Mouse (Mus musculus): ENCODE data around the gene Ccno.
A peak's percentile ranks its signal among the peaks of the same experiment; 100 is the strongest.

Gene Ccno

DNA sequence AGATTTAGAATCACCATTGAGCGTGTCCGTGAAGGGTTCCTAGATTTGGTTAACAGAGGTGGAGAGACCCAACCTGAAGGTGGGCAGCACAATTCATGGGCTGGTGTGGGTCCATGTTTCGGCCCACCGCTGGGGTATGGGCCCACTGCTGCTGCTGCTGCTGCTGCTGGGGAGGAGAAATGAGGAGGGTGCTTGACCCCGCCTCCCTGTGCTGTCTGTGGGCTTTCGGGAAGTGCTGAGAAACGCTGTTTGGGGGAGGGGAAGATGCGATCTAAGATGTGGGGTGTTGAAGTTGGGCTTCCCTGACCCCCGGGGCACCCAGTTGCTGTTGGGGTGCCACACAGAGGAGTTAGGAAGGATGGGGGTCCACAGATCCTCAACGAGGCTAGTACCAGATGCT lies 10.9 kb upstream of the Ccno start:
- Histone ChIP-seq H3K4me1 (replicated peaks; ENCODE audit: low read depth, low read length) (peaks cover 17% of the 10 kb centered on the region), H3K9me3 (ENCODE audit: low read length) (no peaks in the 10 kb centered on the region), H3K36me3 (ENCODE audit: insufficient read depth, low read length) (no peaks in the 10 kb centered on the region), H3K4me3 (replicated peaks; ENCODE audit: low read length) (peak overlapping the region; percentile 45), H3K27me3 (ENCODE audit: insufficient read depth, low read length) (peaks cover 50% of the 10 kb centered on the region)
- no peak for TF ChIP-seq POU5F1 (IDR thresholded peaks at IDR 0.05; ENCODE audit: borderline replicate concordance, low read length)
- TF ChIP-seq CTCF (conservative IDR thresholded peaks at IDR 0.05; ENCODE audit: low read length) = no peak
- no peak for TF ChIP-seq NANOG (IDR thresholded peaks at IDR 0.05; ENCODE audit: borderline replicate concordance, low read length)

DNA sequence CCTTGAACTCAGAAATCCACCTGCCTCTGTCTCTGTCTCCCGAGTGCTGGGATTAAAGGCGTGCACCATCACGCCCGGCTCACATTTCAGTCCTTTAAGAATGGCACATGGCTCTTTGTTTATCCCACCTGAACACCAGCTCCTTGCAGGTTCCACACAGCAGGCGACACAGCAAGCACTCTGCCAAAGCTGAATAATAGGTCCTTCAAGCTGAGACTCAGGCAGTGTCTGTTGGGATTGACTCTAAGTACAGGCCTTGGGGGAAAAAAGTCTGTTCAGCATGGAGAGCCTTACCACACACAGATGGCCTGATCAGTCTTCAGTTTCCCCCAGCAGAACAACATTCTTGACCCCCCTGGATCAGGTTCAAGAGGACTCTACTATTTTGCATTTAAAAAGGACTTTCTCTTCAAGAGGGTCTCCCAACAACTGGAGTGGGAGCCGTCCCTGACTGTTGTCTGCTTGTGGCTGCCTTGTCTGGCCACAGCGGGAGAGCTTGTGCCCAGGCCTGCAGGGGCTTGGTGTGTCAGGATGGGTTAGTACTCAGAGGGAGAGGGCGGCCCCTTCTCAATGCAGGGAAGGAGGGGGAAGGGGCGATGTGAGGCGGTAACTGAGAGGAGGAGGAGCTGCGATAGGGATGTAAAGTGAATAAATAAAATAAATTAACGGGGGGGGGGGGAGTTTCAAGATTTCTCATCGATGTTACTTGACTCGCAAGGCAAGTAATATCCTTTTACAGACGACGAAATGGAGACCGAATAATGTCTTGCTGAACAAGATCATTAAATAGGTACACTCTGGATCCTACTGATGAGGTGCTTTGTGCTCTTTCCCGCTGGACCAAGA lies 1.8 kb upstream of the Ccno start:
- TF ChIP-seq CTCF (conservative IDR thresholded peaks at IDR 0.05; ENCODE audit: low read length) (no peak), NANOG (IDR thresholded peaks at IDR 0.05; ENCODE audit: borderline replicate concordance, low read length) (peak; percentile 53; the same call in 1 of the 2 replicates), POU5F1 (IDR thresholded peaks at IDR 0.05; ENCODE audit: borderline replicate concordance, low read length) (no peak)
- Histone ChIP-seq H3K9me3 (ENCODE audit: low read length) (no peaks in the 10 kb centered on the region), H3K27me3 (ENCODE audit: insufficient read depth, low read length) (peaks cover 49% of the 10 kb centered on the region), H3K4me1 (replicated peaks; ENCODE audit: low read depth, low read length) (peaks cover 71% of the 10 kb centered on the region), H3K36me3 (ENCODE audit: insufficient read depth, low read length) (no peaks in the 10 kb centered on the region), H3K4me3 (replicated peaks; ENCODE audit: low read length) (peak overlapping the region; percentile 86)

GRCm38 (mm10) chr13:112986451-112986950 lies 1.1 kb upstream of the Ccno start:
- TF ChIP-seq POU5F1 (IDR thresholded peaks at IDR 0.05; ENCODE audit: borderline replicate concordance, low read length) (no peak), NANOG (IDR thresholded peaks at IDR 0.05; ENCODE audit: borderline replicate concordance, low read length) (no peak), CTCF (conservative IDR thresholded peaks at IDR 0.05; ENCODE audit: low read length) (no peak)
- H3K36me3 ChIP-seq (ENCODE audit: insufficient read depth, low read length) = no peaks in the 10 kb centered on the region

DNA sequence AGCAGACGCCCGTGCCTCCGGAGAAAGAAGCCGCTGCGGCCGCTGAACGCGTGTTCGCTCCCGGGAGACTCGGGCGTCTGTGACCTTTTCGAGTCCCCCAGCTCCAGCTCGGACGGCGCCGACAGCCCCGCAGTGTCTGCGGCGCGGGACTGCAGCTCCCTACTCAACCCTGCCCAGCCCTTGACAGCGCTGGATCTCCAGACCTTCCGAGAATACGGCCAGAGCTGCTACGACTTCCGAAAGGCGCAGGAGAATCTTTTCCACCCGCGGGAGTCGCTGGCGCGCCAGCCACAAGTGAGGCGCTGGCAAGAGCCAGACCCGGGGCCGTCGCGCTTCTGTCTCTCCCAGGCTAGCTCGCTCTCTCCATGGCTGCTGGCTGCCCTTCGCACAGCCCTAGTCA lies 389 bp downstream of the Ccno start:
- Histone ChIP-seq H3K36me3 (ENCODE audit: insufficient read depth, low read length) (no peaks in the 10 kb centered on the region), H3K4me3 (replicated peaks; ENCODE audit: low read length) (peak overlapping the region; percentile 86), H3K4me1 (replicated peaks; ENCODE audit: low read depth, low read length) (peaks cover 63% of the 10 kb centered on the region), H3K27me3 (ENCODE audit: insufficient read depth, low read length) (peaks cover 61% of the 10 kb centered on the region), H3K9me3 (ENCODE audit: low read length) (no peaks in the 10 kb centered on the region)
- TF ChIP-seq NANOG (IDR thresholded peaks at IDR 0.05; ENCODE audit: borderline replicate concordance, low read length) (no peak), POU5F1 (IDR thresholded peaks at IDR 0.05; ENCODE audit: borderline replicate concordance, low read length) (no peak), CTCF (conservative IDR thresholded peaks at IDR 0.05; ENCODE audit: low read length) (no peak)

More at GRCm38 (mm10) chr13:112986451-112986950, 1.1 kb upstream of the Ccno start:
- Histone ChIP-seq H3K4me3 (replicated peaks; ENCODE audit: low read length) (peak overlapping the region; percentile 86), H3K27me3 (ENCODE audit: insufficient read depth, low read length) (peaks cover 54% of the 10 kb centered on the region), H3K9me3 (ENCODE audit: low read length) (no peaks in the 10 kb centered on the region), H3K4me1 (replicated peaks; ENCODE audit: low read depth, low read length) (peaks cover 71% of the 10 kb centered on the region)

GRCm38 (mm10) chr13:112988866-112989265 lies 1.3 kb downstream of the Ccno start:
- TF ChIP-seq CTCF (conservative IDR thresholded peaks at IDR 0.05; ENCODE audit: low read length) (no peak), NANOG (IDR thresholded peaks at IDR 0.05; ENCODE audit: borderline replicate concordance, low read length) (no peak), POU5F1 (IDR thresholded peaks at IDR 0.05; ENCODE audit: borderline replicate concordance, low read length) (no peak; the same call in 1 of the 2 replicates)
- peaks cover 70% of the 10 kb centered on the region for H3K27me3 ChIP-seq (ENCODE audit: insufficient read depth, low read length)
- H3K4me1 ChIP-seq (replicated peaks; ENCODE audit: low read depth, low read length) = peaks cover 61% of the 10 kb centered on the region
- no peaks in the 10 kb centered on the region for H3K36me3 ChIP-seq (ENCODE audit: insufficient read depth, low read length)
- H3K9me3 ChIP-seq (ENCODE audit: low read length) = no peaks in the 10 kb centered on the region
- peak overlapping the region; percentile 86 for H3K4me3 ChIP-seq (replicated peaks; ENCODE audit: low read length)

DNA sequence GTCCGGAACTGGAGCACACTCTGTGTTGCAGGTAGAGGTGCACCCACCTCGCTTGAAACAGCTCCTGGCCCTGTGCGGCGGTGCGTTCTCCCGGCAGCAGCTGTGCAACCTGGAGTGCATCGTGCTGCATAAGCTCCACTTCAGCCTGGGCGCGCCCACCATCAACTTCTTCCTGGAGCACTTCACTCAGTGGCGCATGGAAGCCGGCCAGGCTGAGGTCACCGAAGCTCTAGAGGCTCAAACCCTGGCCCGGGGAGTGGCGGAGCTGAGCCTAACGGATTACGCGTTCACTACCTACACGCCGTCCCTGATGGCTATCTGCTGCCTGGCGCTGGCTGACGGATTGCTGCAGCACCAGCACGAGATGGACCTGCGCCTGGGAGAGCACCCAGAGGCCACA lies 1.9 kb downstream of the Ccno start:
- Histone ChIP-seq H3K4me1 (replicated peaks; ENCODE audit: low read depth, low read length) (peaks cover 60% of the 10 kb centered on the region), H3K4me3 (replicated peaks; ENCODE audit: low read length) (peak overlapping the region; percentile 86), H3K9me3 (ENCODE audit: low read length) (no peaks in the 10 kb centered on the region), H3K27me3 (ENCODE audit: insufficient read depth, low read length) (peaks cover 77% of the 10 kb centered on the region), H3K36me3 (ENCODE audit: insufficient read depth, low read length) (no peaks in the 10 kb centered on the region)
- no peak for TF ChIP-seq NANOG (IDR thresholded peaks at IDR 0.05; ENCODE audit: borderline replicate concordance, low read length)
- TF ChIP-seq POU5F1 (IDR thresholded peaks at IDR 0.05; ENCODE audit: borderline replicate concordance, low read length) = no peak
- no peak for TF ChIP-seq CTCF (conservative IDR thresholded peaks at IDR 0.05; ENCODE audit: low read length)

DNA sequence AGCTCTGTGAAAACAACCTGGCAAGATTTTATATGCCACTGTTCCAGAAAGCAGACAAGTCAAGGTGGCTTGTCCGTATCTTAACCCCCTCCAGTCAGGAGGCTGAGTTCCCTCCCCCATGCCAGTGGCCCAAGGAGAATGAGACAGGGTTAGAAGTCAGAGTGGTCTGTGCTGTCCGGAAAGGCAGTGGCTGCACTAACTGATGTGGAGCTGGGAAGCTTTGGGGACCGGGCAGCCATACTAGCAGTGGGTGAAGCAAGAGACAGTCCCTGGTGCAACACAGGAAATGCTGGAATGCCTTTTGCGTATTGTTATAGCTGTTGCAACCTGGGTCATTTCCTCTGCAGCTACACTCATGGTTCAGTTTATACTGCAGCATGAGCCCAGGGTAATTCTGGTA lies 2.7 kb downstream of the Ccno start:
- Histone ChIP-seq H3K27me3 (ENCODE audit: insufficient read depth, low read length) (peaks cover 85% of the 10 kb centered on the region), H3K4me1 (replicated peaks; ENCODE audit: low read depth, low read length) (peaks cover 58% of the 10 kb centered on the region), H3K9me3 (ENCODE audit: low read length) (no peaks in the 10 kb centered on the region), H3K36me3 (ENCODE audit: insufficient read depth, low read length) (no peaks in the 10 kb centered on the region), H3K4me3 (replicated peaks; ENCODE audit: low read length) (no peak overlapping the region)
- TF ChIP-seq NANOG (IDR thresholded peaks at IDR 0.05; ENCODE audit: borderline replicate concordance, low read length) = no peak
- TF ChIP-seq CTCF (conservative IDR thresholded peaks at IDR 0.05; ENCODE audit: low read length) = no peak
- no peak for TF ChIP-seq POU5F1 (IDR thresholded peaks at IDR 0.05; ENCODE audit: borderline replicate concordance, low read length)

GRCm38 (mm10) chr13:112993531-112994152 lies 6.0 kb downstream of the Ccno start, which contains the start of gene Mcidas:
TSS of gene Mcidas (plus strand) at chr13:112993845.
- H3K4me3 ChIP-seq (replicated peaks; ENCODE audit: low read length) = peak within 1 kb of the TSS; percentile 84
- H3K27me3 ChIP-seq (ENCODE audit: insufficient read depth, low read length) = peaks cover 94% of the 10 kb centered on the region
- TF ChIP-seq NANOG (IDR thresholded peaks at IDR 0.05; ENCODE audit: borderline replicate concordance, low read length) (no peak), POU5F1 (IDR thresholded peaks at IDR 0.05; ENCODE audit: borderline replicate concordance, low read length) (no peak), CTCF (conservative IDR thresholded peaks at IDR 0.05; ENCODE audit: low read length) (no peak)
- no peaks in the 10 kb centered on the region for H3K36me3 ChIP-seq (ENCODE audit: insufficient read depth, low read length)
- H3K4me1 ChIP-seq (replicated peaks; ENCODE audit: low read depth, low read length) = peaks cover 36% of the 10 kb centered on the region
- no peaks in the 10 kb centered on the region for H3K9me3 ChIP-seq (ENCODE audit: low read length)

Measured in E14TG2a.4 (cell line).